Mouse (Mus musculus): ENCODE data around the gene Mymk.

DNA sequence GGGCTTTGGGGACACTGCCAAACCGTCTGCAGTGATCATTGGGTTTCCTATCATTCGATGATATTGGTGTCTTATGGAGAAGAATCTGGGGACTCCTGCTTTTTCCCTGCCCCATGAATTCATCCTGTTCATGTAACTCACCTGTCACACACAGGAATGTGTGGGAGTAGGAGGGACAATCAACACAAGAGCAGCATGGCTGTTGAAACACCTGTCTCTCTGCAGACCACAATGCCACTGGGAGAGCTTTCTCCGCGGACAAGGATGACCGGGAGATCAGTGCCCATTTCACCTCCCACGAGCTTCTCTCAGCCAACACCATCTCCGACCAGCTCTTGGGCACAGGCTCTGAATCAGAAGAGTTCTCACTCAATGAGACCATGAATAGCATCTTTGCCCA lies 23.2 kb upstream of the Mymk start:
- no peak for TF ChIP-seq POLR2A (IDR thresholded peaks at IDR 0.05; ENCODE audit: borderline replicate concordance, low read depth, low read length)
- TF ChIP-seq CTCF (IDR thresholded peaks at IDR 0.05; ENCODE audit: low read depth, low read length), result no peak

Data from bone marrow macrophage, adult 2 months (primary cell).